8 mouse cellular contexts compared by ENCODE assay signal in the genomic region with DNA sequence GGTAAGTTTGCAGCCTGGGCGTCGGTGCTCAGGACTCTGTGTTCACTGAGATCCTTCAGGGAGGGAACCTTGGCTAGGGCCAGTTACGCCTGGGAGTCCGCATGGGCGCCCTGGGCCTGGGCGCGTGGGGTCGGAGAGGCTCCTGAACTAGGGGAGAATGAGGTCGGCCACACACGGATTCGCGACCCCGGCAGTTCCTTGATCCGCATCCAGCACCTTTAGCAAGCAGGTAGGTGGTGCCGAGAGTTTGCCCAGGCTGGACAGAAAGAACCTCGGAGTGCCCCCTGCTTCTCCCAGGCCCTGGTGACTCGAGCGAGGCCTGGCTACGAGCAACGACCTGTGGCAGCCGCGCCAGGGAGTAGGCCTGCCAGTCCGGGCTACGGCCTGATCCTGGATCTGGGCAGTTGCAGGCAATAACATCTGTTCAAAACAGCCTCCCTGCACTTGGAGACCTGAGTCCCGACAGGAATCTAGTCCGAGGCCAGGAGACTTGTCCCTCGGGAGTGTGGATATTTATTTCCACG. TPM values are rescaled to one million over a fixed set of nuclear protein-coding genes. Genes with fewer than 3 reads are reported as not detected.
DNase-seq lines count a peak whose midpoint lies in the region; ATAC-seq lines count a peak whose summit lies in the region.

No protein-coding gene starts in this region.

- DNase-seq in adrenal gland, postnatal 25 days: peak; percentile 24
- no peak for DNase-seq in adrenal gland, adult 2 months
- DNase-seq in 3T3-L1 (ENCODE audit: low read depth, low spot score): peak; percentile 36
- DNase-seq in kidney, postnatal 10 days: peak; percentile 59
- DNase-seq in midbrain, embryonic 14.5 days: no peak
- DNase-seq in frontal cortex, postnatal 10 days (ENCODE audit: low spot score in 2 of 2): no peak
- no peak for DNase-seq in ovary, postnatal 10 days (ENCODE audit: low spot score)

- no peaks in the 10 kb centered on the region for H3K27me3 ChIP-seq in midbrain, embryonic 14.5 days (ENCODE audit: control insufficient read depth, insufficient read depth, low read length)

- peak overlapping the region; percentile 44 for H3K4me3 ChIP-seq in midbrain, embryonic 14.5 days (replicated peaks; ENCODE audit: low read depth, low read length)

- ATAC-seq in erythroblast, adult 5-6 weeks (replicated peaks; ENCODE audit: low FRiP score, poor library complexity, severe bottlenecking): peak; percentile 56
- peak; percentile 5; the same call in 1 of the 2 replicates for ATAC-seq in midbrain, embryonic 14.5 days (ENCODE audit: low FRiP score, low TSS enrichment)

- peak overlapping the region; percentile 76 for H3K4me2 ChIP-seq in midbrain, embryonic 14.5 days (ENCODE audit: low read length)

- 11% methylated on average over 28 of the region's 28 CpGs for WGBS in midbrain, embryonic 14.5 days

- no peaks in the 10 kb centered on the region for H3K36me3 ChIP-seq in midbrain, embryonic 14.5 days (ENCODE audit: control insufficient read depth, insufficient read depth, low read length)

- H3K27ac ChIP-seq in midbrain, embryonic 14.5 days (replicated peaks; ENCODE audit: low read depth, low read length): no peak overlapping the region

- H3K4me1 ChIP-seq in midbrain, embryonic 14.5 days (ENCODE audit: control insufficient read depth, insufficient read depth, low read length): peaks cover 10% of the 10 kb centered on the region; the same call in 1 of the 2 replicates

- no peaks in the 10 kb centered on the region for H3K9me3 ChIP-seq in midbrain, embryonic 14.5 days (ENCODE audit: control insufficient read depth, low read length)

- H3K9ac ChIP-seq in midbrain, embryonic 14.5 days (replicated peaks; ENCODE audit: low read length): peak overlapping the region; percentile 45

RNA-seq across cellular contexts. Expression of a gene that starts 0.3 kb away (rescaled TPM):
- 44.2 and 45.9 TPM in 2 replicates for total RNA-seq in adrenal gland, postnatal 25 days (2021)
- total RNA-seq in adrenal gland, adult 2 months (2021): 10 to 100 TPM; 46.2 to 48.8 TPM
- polyA plus RNA-seq in adrenal gland, adult 2 months (2012; rRNA removed): 81.8 and 89.7 TPM in 2 replicates
- total RNA-seq in erythroblast, adult 5-6 weeks (2015; ENCODE audit: low replicate concordance): 24.6 and 32.8 TPM in 2 replicates
- total RNA-seq in erythroblast, adult 5-6 weeks (2017; ENCODE audit: low replicate concordance): 20.9 and 22.6 TPM in 2 replicates
- 3.8 and 6.8 TPM in 2 replicates for polyA plus RNA-seq in midbrain, embryonic 14.5 days (2014; fragmentation: Nextera tagmentation; extraction: Ambion mirVana)

RNA-seq across cellular contexts. Expression of a gene that starts 27.3 kb away (rescaled TPM):
- total RNA-seq in adrenal gland, postnatal 25 days (2021): 18.6 and 24.5 TPM in 2 replicates
- 10 to 100 TPM; 13.7 to 20.2 TPM for total RNA-seq in adrenal gland, adult 2 months (2021)
- 89.8 and 91.7 TPM in 2 replicates for polyA plus RNA-seq in adrenal gland, adult 2 months (2012; rRNA removed)
- 18.2 and 36.5 TPM in 2 replicates for total RNA-seq in erythroblast, adult 5-6 weeks (2015; ENCODE audit: low replicate concordance)
- total RNA-seq in erythroblast, adult 5-6 weeks (2017; ENCODE audit: low replicate concordance): 18.7 and 21.0 TPM in 2 replicates
- 32.5 and 34.3 TPM in 2 replicates for polyA plus RNA-seq in midbrain, embryonic 14.5 days (2014; fragmentation: Nextera tagmentation; extraction: Ambion mirVana)

RNA-seq across cellular contexts. Expression of a gene that starts 28.1 kb away (rescaled TPM):
- total RNA-seq in adrenal gland, postnatal 25 days (2021): 65.7 and 72.4 TPM in 2 replicates
- total RNA-seq in adrenal gland, adult 2 months (2021): 10 to 100 TPM; 51.7 to 55.2 TPM
- polyA plus RNA-seq in adrenal gland, adult 2 months (2012; rRNA removed): 9.8 and 10.7 TPM in 2 replicates
- 16.3 and 29.0 TPM in 2 replicates for total RNA-seq in erythroblast, adult 5-6 weeks (2015; ENCODE audit: low replicate concordance)
- 14.0 and 26.5 TPM in 2 replicates for total RNA-seq in erythroblast, adult 5-6 weeks (2017; ENCODE audit: low replicate concordance)
- polyA plus RNA-seq in midbrain, embryonic 14.5 days (2014; fragmentation: Nextera tagmentation; extraction: Ambion mirVana): 26.4 and 34.9 TPM in 2 replicates

RNA-seq across cellular contexts. Expression of a gene that starts 47.1 kb away (rescaled TPM):
- 5.0 and 7.6 TPM in 2 replicates for total RNA-seq in adrenal gland, postnatal 25 days (2021)
- 1 to 10 TPM; 4.3 to 5.4 TPM for total RNA-seq in adrenal gland, adult 2 months (2021)
- polyA plus RNA-seq in adrenal gland, adult 2 months (2012; rRNA removed): 4.8 and 5.3 TPM in 2 replicates
- 0.63 TPM in 1 of 2 replicates, not detected in the other for total RNA-seq in erythroblast, adult 5-6 weeks (2015; ENCODE audit: low replicate concordance)
- 3.1 and 4.2 TPM in 2 replicates for total RNA-seq in erythroblast, adult 5-6 weeks (2017; ENCODE audit: low replicate concordance)
- polyA plus RNA-seq in midbrain, embryonic 14.5 days (2014; fragmentation: Nextera tagmentation; extraction: Ambion mirVana): 11.3 and 14.1 TPM in 2 replicates

RNA-seq across cellular contexts. Expression of a gene that starts 47.4 kb away (rescaled TPM):
- 8.3 and 10.8 TPM in 2 replicates for total RNA-seq in adrenal gland, postnatal 25 days (2021)
- 1 to 10 TPM; 3.4 to 5.5 TPM for total RNA-seq in adrenal gland, adult 2 months (2021)
- 7.7 and 9.7 TPM in 2 replicates for polyA plus RNA-seq in adrenal gland, adult 2 months (2012; rRNA removed)
- total RNA-seq in erythroblast, adult 5-6 weeks (2015; ENCODE audit: low replicate concordance): 160 and 210 TPM in 2 replicates
- total RNA-seq in erythroblast, adult 5-6 weeks (2017; ENCODE audit: low replicate concordance): 363 and 459 TPM in 2 replicates
- polyA plus RNA-seq in midbrain, embryonic 14.5 days (2014; fragmentation: Nextera tagmentation; extraction: Ambion mirVana): 16.4 and 31.5 TPM in 2 replicates

Comparison
In these comparisons a context has a peak if more than half of its experiments do, and no peak if none do; other contexts are left out.
1. DNase-seq: peak in adrenal gland, postnatal 25 days (single experiment), 3T3-L1 (single experiment) and kidney, postnatal 10 days (single experiment); none in adrenal gland, adult 2 months (single experiment), midbrain, embryonic 14.5 days (single experiment), frontal cortex, postnatal 10 days (0 of 2) and ovary, postnatal 10 days (single experiment).